Mouse (Mus musculus): ENCODE data around the gene Itsn1.
A peak's percentile ranks its signal among the peaks of the same experiment; 100 is the strongest.

Gene Itsn1

GRCm38 (mm10) chr16:91962894-91963555, 233.9 kb downstream of the Itsn1 start:
- DNase-seq = peak; percentile 34 to 56

GRCm38 (mm10) chr16:91963556-91963900, 234.4 kb downstream of the Itsn1 start:
- no peak for DNase-seq

GRCm38 (mm10) chr16:91964308-91965178, 235.5 kb downstream of the Itsn1 start:
- DNase-seq = no peak

GRCm38 (mm10) chr16:91968725-91969124, 239.6 kb downstream of the Itsn1 start:
- no peak for DNase-seq

- peak; percentile 36 to 48 for DNase-seq
Measured at GRCm38 (mm10) chr16:91969516-91970031, 240.5 kb downstream of the Itsn1 start.

All from kidney, postnatal 36 days (tissue).